Mouse (Mus musculus) adrenal gland, postnatal 4 days (tissue): ENCODE results near the gene Zfp689. TPM values are rescaled to one million over a fixed set of nuclear protein-coding genes. Genes with fewer than 3 reads are reported as not detected.
"Not testable (repeated sequence)": the region's sequence is repeated elsewhere in the genome, so short reads cannot be mapped to it uniquely, and the experiment has no call there.

Experiments used
- DNase-seq, 2 experiments: peaks; one replicate each; pipeline ENCODE4 v3.0.0; 2021 to 2022; ENCODE audit warnings: low spot score in 2 of 2, mixed read lengths in 2 of 2
- microRNA-seq: library from miRNA; unstranded; fragments of <30 nt; microRNA quantifications from one replicate; pipeline ENCODE4 v1.2.0, GENCODE M21; 2021
- total RNA-seq, 2 experiments: library from RNA; stranded (reverse); gene quantifications; 2 replicates each; pipeline ENCODE4 v1.2.3; 2021

Gene Zfp689
- total RNA-seq, 2 experiments from 2014 or later, result 7.3 to 7.4 TPM

GRCm38 (mm10) chr7:127406002-127406987, 42.7 kb downstream of the Zfp689 start, which contains the start of gene Zfp764:
Zfp764 (minus strand) TSS chr7:127406822.
- peak; percentile 59 to 79 for DNase-seq

GRCm38 (mm10) chr7:127404101-127404500, 44.9 kb downstream of the Zfp689 start:
- DNase-seq, result not testable (repeated sequence)

- no peak for DNase-seq
Observed at GRCm38 (mm10) chr7:127402980-127403379, 46.0 kb downstream of the Zfp689 start.

- DNase-seq, result no peak
Observed at GRCm38 (mm10) chr7:127400355-127400754, 48.6 kb downstream of the Zfp689 start.

- DNase-seq, result no peak
Observed at GRCm38 (mm10) chr7:127393944-127394333, 55.0 kb downstream of the Zfp689 start.

GRCm38 (mm10) chr7:127393157-127393943, 55.6 kb downstream of the Zfp689 start, which contains the start of gene E430018J23Rik:
E430018J23Rik (minus strand) TSS chr7:127393629.
- DNase-seq, result peak; percentile 76 to 91

GRCm38 (mm10) chr7:127392251-127392824, 56.6 kb downstream of the Zfp689 start:
- DNase-seq, result no peak

Small RNAs within 50 kb of the gene (microRNA-seq; reads per million reads assigned to microRNA genes)
- gene Gm47278, result not detected
- gene Mir7060, result not detected

Other genes with a start within 250 kb of the Zfp689 start
- 10 to 100 TPM; 57.9 to 58.5 TPM for gene Tbc1d10b, start 240.7 kb downstream of the Zfp689 start, total RNA-seq
- 100 to 1,000 TPM; 268 to 794 TPM for gene Mylpf, start 240.3 kb downstream of the Zfp689 start, total RNA-seq
- 10 to 100 TPM; 18.3 to 19.3 TPM for gene Zfp553, start 216.1 kb downstream of the Zfp689 start, total RNA-seq
- 10 to 100 TPM; 12.6 to 14.5 TPM for gene Sept1, start 216.0 kb downstream of the Zfp689 start, total RNA-seq
- 10 to 100 TPM; 36.3 to 39.2 TPM for gene Zfp771, start 204.9 kb downstream of the Zfp689 start, total RNA-seq
- 10 to 100 TPM; 63.5 to 68.3 TPM for gene Dctpp1, start 188.4 kb downstream of the Zfp689 start, total RNA-seq
- gene Sephs2, start 175.1 kb downstream of the Zfp689 start, total RNA-seq, result 100 to 1,000 TPM in 1 of 2 experiments, 10 to 100 TPM in 1; 92.8 to 115 TPM
- gene Itgal, start 152.9 kb downstream of the Zfp689 start, total RNA-seq, result 1 to 10 TPM; 3.0 to 3.4 TPM
- 10 to 100 TPM; 32.6 to 33.9 TPM for gene Zfp768, start 103.6 kb downstream of the Zfp689 start, total RNA-seq
- 10 to 100 TPM in 1 of 2 experiments, 1 to 10 TPM in 1; 9.9 to 10.4 TPM for gene Zfp747, start 73.1 kb downstream of the Zfp689 start, total RNA-seq
- gene 9130019O22Rik, start 62.0 kb downstream of the Zfp689 start, total RNA-seq, result 1 to 10 TPM; 5.2 to 5.7 TPM
- 10 to 100 TPM; 11.7 to 12.8 TPM for gene E430018J23Rik, start 55.5 kb downstream of the Zfp689 start, total RNA-seq
- 1 to 10 TPM; 7.8 to 8.0 TPM for gene Zfp764, start 42.3 kb downstream of the Zfp689 start, total RNA-seq
- gene Zfp688, start 27.1 kb downstream of the Zfp689 start, total RNA-seq, result 10 to 100 TPM; 21.0 to 24.8 TPM
- 10 to 100 TPM; 52.3 to 54.8 TPM for gene Prr14, start 10.5 kb upstream of the Zfp689 start, total RNA-seq
- gene Fbrs, start 30.0 kb upstream of the Zfp689 start, total RNA-seq, result 10 to 100 TPM; 90.8 to 94.0 TPM
- 100 to 1,000 TPM; 111 to 118 TPM for gene Srcap, start 62.8 kb upstream of the Zfp689 start, total RNA-seq
- 10 to 100 TPM; 26.4 to 27.5 TPM for gene Gm42715, start 70.4 kb upstream of the Zfp689 start, total RNA-seq
- not detected for gene Tmem265, start 112.2 kb upstream of the Zfp689 start, total RNA-seq
- 10 to 100 TPM; 49.3 to 60.9 TPM for gene Phkg2, start 124.2 kb upstream of the Zfp689 start, total RNA-seq
- 10 to 100 TPM; 11.9 to 13.5 TPM for gene Ccdc189, start 139.4 kb upstream of the Zfp689 start, total RNA-seq
- gene Rnf40, start 139.6 kb upstream of the Zfp689 start, total RNA-seq, result 10 to 100 TPM; 85.1 to 89.5 TPM
- gene Zfp629, start 166.6 kb upstream of the Zfp689 start, total RNA-seq, result 10 to 100 TPM; 29.4 to 31.6 TPM